Mouse (Mus musculus) thymus, adult 2 months (tissue): ENCODE data around the gene Kcnh4.

Experiments
- CTCF ChIP-seq: fragments of 200-500 bp; IDR thresholded peaks from 2 replicates; pipeline ENCODE4 v1.5.1; 2012; ENCODE audit warnings: mild to moderate bottlenecking, control low read depth, low read length, moderate library complexity, borderline replicate concordance; ENCODE audit not compliant: control insufficient read depth, poor library complexity, insufficient read depth; ENCODE audit errors: extremely low read depth
- POLR2A ChIP-seq: fragments of 200-500 bp; IDR thresholded peaks from 2 replicates; pipeline ENCODE4 v1.6.1; 2012; ENCODE audit warnings: mild to moderate bottlenecking, low read length, control low read depth, moderate library complexity; ENCODE audit not compliant: control insufficient read depth, poor library complexity, insufficient read depth; ENCODE audit errors: extremely low read depth

DNA sequence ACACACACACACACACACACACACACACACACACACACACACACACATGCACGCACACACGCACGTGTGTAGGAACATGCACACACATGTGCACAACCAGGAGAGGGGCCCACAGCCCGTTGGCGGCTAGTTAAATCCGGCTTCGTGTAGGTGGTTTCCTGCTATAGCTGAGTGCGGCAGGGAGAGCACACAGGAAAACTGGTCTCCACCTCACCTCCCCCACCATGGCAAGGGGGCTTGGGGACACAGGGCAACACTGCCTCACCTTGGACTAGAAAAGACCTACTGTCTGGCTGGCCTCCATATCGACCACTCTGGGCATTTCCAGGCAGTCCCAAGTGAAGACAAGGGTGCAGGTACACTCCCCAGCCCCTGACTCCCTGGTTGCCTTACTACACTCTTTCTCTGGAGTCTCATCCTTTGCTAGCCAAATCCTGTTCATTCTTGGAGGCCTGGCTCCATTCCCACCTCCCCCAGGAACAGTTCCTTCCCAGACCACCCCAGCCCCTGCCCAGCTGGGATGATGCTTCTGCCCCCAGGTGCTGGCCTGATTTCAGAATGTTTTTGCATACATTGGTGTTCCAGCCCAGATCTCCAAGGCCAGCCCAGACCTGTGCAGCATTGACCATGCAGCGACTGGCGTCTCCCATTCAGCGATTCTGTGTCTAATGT is 5.6 kb downstream of the Kcnh4 start:
- TF ChIP-seq CTCF, result no peak
- TF ChIP-seq POLR2A, result no peak
